Mouse (Mus musculus): ENCODE results near the gene Lipa. TPM values are rescaled to one million over a fixed set of nuclear protein-coding genes. Genes with fewer than 3 reads are reported as not detected.

The Lipa gene
- polyA plus RNA-seq (2015; fragmentation: Nextera tagmentation; extraction: Ambion mirVana): 52.6 and 53.5 TPM in 2 replicates

GRCm38 (mm10) chr19:34526941-34527682 is at the start of gene Lipa:
TSS of gene Lipa (minus strand) at chr19:34527474.
- H3K9ac ChIP-seq (ENCODE audit: low read length): peak within 1 kb of the TSS; percentile 70
- peaks cover 18% of the 10 kb centered on the region for H3K4me1 ChIP-seq (replicated peaks; ENCODE audit: control insufficient read depth, insufficient read depth, low read length)
- H3K27me3 ChIP-seq (ENCODE audit: control insufficient read depth, insufficient read depth, low read depth, low read length): no peaks in the 10 kb centered on the region
- H3K4me2 ChIP-seq (ENCODE audit: low read depth, low read length): peak within 1 kb of the TSS; percentile 52
- peak within 1 kb of the TSS; percentile 68 for H3K27ac ChIP-seq (ENCODE audit: low read length)
- no peaks in the 10 kb centered on the region for H3K36me3 ChIP-seq (ENCODE audit: control insufficient read depth, insufficient read depth, low read length)
- peak within 1 kb of the TSS; percentile 65 for H3K4me3 ChIP-seq (ENCODE audit: low read length)
- WGBS: 0% methylated on average over 29 of the region's 29 CpGs
- peak; percentile 100 for ATAC-seq (ENCODE audit: low read depth)
- no peaks in the 10 kb centered on the region for H3K9me3 ChIP-seq (ENCODE audit: control insufficient read depth, low read length)

- H3K36me3 ChIP-seq (ENCODE audit: control insufficient read depth, insufficient read depth, low read length): no peaks in the 10 kb centered on the region; the same call in 1 of the 2 replicates
- no peaks in the 10 kb centered on the region for H3K27me3 ChIP-seq (ENCODE audit: control insufficient read depth, insufficient read depth, low read depth, low read length)
- H3K4me3 ChIP-seq (ENCODE audit: low read length): no peak overlapping the region
- no peak overlapping the region for H3K4me2 ChIP-seq (ENCODE audit: low read depth, low read length)
- H3K27ac ChIP-seq (ENCODE audit: low read length): no peak overlapping the region
- H3K4me1 ChIP-seq (replicated peaks; ENCODE audit: control insufficient read depth, insufficient read depth, low read length): peaks cover 3% of the 10 kb centered on the region; the same call in 1 of the 2 replicates
- no peak for ATAC-seq (ENCODE audit: low read depth)
- 94% methylated on average over 5 of the region's 5 CpGs for WGBS
- H3K9ac ChIP-seq (ENCODE audit: low read length): no peak overlapping the region
- no peaks in the 10 kb centered on the region for H3K9me3 ChIP-seq (ENCODE audit: control insufficient read depth, low read length)
Measured at GRCm38 (mm10) chr19:34573650-34574049, 46.4 kb upstream of the Lipa start.

- Histone ChIP-seq H3K27ac (ENCODE audit: low read length) (no peak overlapping the region), H3K4me3 (ENCODE audit: low read length) (no peak overlapping the region), H3K27me3 (ENCODE audit: control insufficient read depth, insufficient read depth, low read depth, low read length) (no peaks in the 10 kb centered on the region), H3K9ac (ENCODE audit: low read length) (no peak overlapping the region), H3K36me3 (ENCODE audit: control insufficient read depth, insufficient read depth, low read length) (no peaks in the 10 kb centered on the region; the same call in 1 of the 2 replicates), H3K4me1 (replicated peaks; ENCODE audit: control insufficient read depth, insufficient read depth, low read length) (peaks cover 3% of the 10 kb centered on the region; the same call in 1 of the 2 replicates), H3K9me3 (ENCODE audit: control insufficient read depth, low read length) (no peaks in the 10 kb centered on the region), H3K4me2 (ENCODE audit: low read depth, low read length) (no peak overlapping the region)
- 93% methylated on average over 1 of the region's 1 CpGs for WGBS
- ATAC-seq (ENCODE audit: low read depth): no peak
Measured at GRCm38 (mm10) chr19:34571080-34571479, 43.8 kb upstream of the Lipa start.

GRCm38 (mm10) chr19:34569896-34570476 is 42.7 kb upstream of the Lipa start:
- H3K27me3 ChIP-seq (ENCODE audit: control insufficient read depth, insufficient read depth, low read depth, low read length): no peaks in the 10 kb centered on the region
- H3K9ac ChIP-seq (ENCODE audit: low read length): no peak overlapping the region
- H3K9me3 ChIP-seq (ENCODE audit: control insufficient read depth, low read length): no peaks in the 10 kb centered on the region
- no peaks in the 10 kb centered on the region; the same call in 1 of the 2 replicates for H3K36me3 ChIP-seq (ENCODE audit: control insufficient read depth, insufficient read depth, low read length)
- peaks cover 3% of the 10 kb centered on the region; the same call in 1 of the 2 replicates for H3K4me1 ChIP-seq (replicated peaks; ENCODE audit: control insufficient read depth, insufficient read depth, low read length)
- no peak for ATAC-seq (ENCODE audit: low read depth)
- no peak overlapping the region for H3K4me3 ChIP-seq (ENCODE audit: low read length)
- no peak overlapping the region for H3K4me2 ChIP-seq (ENCODE audit: low read depth, low read length)
- 78% methylated on average over 4 of the region's 4 CpGs for WGBS
- H3K27ac ChIP-seq (ENCODE audit: low read length): no peak overlapping the region

GRCm38 (mm10) chr19:34568988-34569895 is 42.0 kb upstream of the Lipa start:
- H3K4me3 ChIP-seq (ENCODE audit: low read length): no peak overlapping the region
- WGBS: 51% methylated on average over 7 of the region's 7 CpGs
- no peaks in the 10 kb centered on the region; the same call in 1 of the 2 replicates for H3K36me3 ChIP-seq (ENCODE audit: control insufficient read depth, insufficient read depth, low read length)
- no peaks in the 10 kb centered on the region for H3K27me3 ChIP-seq (ENCODE audit: control insufficient read depth, insufficient read depth, low read depth, low read length)
- no peaks in the 10 kb centered on the region for H3K9me3 ChIP-seq (ENCODE audit: control insufficient read depth, low read length)
- no peak overlapping the region for H3K4me2 ChIP-seq (ENCODE audit: low read depth, low read length)
- H3K9ac ChIP-seq (ENCODE audit: low read length): no peak overlapping the region
- H3K27ac ChIP-seq (ENCODE audit: low read length): no peak overlapping the region
- peaks cover 3% of the 10 kb centered on the region; the same call in 1 of the 2 replicates for H3K4me1 ChIP-seq (replicated peaks; ENCODE audit: control insufficient read depth, insufficient read depth, low read length)
- ATAC-seq (ENCODE audit: low read depth): peak; percentile 78

GRCm38 (mm10) chr19:34566178-34566784 is 39.0 kb upstream of the Lipa start:
- no peaks in the 10 kb centered on the region for H3K27me3 ChIP-seq (ENCODE audit: control insufficient read depth, insufficient read depth, low read depth, low read length)
- H3K4me2 ChIP-seq (ENCODE audit: low read depth, low read length): no peak overlapping the region
- ATAC-seq (ENCODE audit: low read depth): no peak
- H3K9me3 ChIP-seq (ENCODE audit: control insufficient read depth, low read length): no peaks in the 10 kb centered on the region
- H3K36me3 ChIP-seq (ENCODE audit: control insufficient read depth, insufficient read depth, low read length): no peaks in the 10 kb centered on the region
- H3K27ac ChIP-seq (ENCODE audit: low read length): no peak overlapping the region
- peaks cover 3% of the 10 kb centered on the region; the same call in 1 of the 2 replicates for H3K4me1 ChIP-seq (replicated peaks; ENCODE audit: control insufficient read depth, insufficient read depth, low read length)
- no peak overlapping the region for H3K4me3 ChIP-seq (ENCODE audit: low read length)
- 100% methylated on average over 1 of the region's 1 CpGs for WGBS
- H3K9ac ChIP-seq (ENCODE audit: low read length): no peak overlapping the region

- H3K9me3 ChIP-seq (ENCODE audit: control insufficient read depth, low read length): no peaks in the 10 kb centered on the region
- no peaks in the 10 kb centered on the region for H3K27me3 ChIP-seq (ENCODE audit: control insufficient read depth, insufficient read depth, low read depth, low read length)
- H3K4me3 ChIP-seq (ENCODE audit: low read length): no peak overlapping the region
- H3K9ac ChIP-seq (ENCODE audit: low read length): no peak overlapping the region
- no peaks in the 10 kb centered on the region for H3K4me1 ChIP-seq (replicated peaks; ENCODE audit: control insufficient read depth, insufficient read depth, low read length)
- no peak for ATAC-seq (ENCODE audit: low read depth)
- no peaks in the 10 kb centered on the region for H3K36me3 ChIP-seq (ENCODE audit: control insufficient read depth, insufficient read depth, low read length)
- no peak overlapping the region for H3K27ac ChIP-seq (ENCODE audit: low read length)
- H3K4me2 ChIP-seq (ENCODE audit: low read depth, low read length): no peak overlapping the region
Measured at GRCm38 (mm10) chr19:34562556-34562955, 35.3 kb upstream of the Lipa start.

GRCm38 (mm10) chr19:34556621-34557020 is 29.3 kb upstream of the Lipa start:
- 62% methylated on average over 3 of the region's 3 CpGs for WGBS
- H3K9ac ChIP-seq (ENCODE audit: low read length): no peak overlapping the region
- no peak for ATAC-seq (ENCODE audit: low read depth)

More at GRCm38 (mm10) chr19:34556621-34557020, 29.3 kb upstream of the Lipa start:
- H3K27me3 ChIP-seq (ENCODE audit: control insufficient read depth, insufficient read depth, low read depth, low read length): no peaks in the 10 kb centered on the region
- H3K4me3 ChIP-seq (ENCODE audit: low read length): no peak overlapping the region
- 0 out of 2 replicates have a peak, but pooled peaks cover 2% of the 10 kb centered on the region for H3K9me3 ChIP-seq (ENCODE audit: control insufficient read depth, low read length)
- H3K27ac ChIP-seq (ENCODE audit: low read length): no peak overlapping the region
- no peak overlapping the region for H3K4me2 ChIP-seq (ENCODE audit: low read depth, low read length)
- H3K4me1 ChIP-seq (replicated peaks; ENCODE audit: control insufficient read depth, insufficient read depth, low read length): peaks cover 20% of the 10 kb centered on the region
- no peaks in the 10 kb centered on the region for H3K36me3 ChIP-seq (ENCODE audit: control insufficient read depth, insufficient read depth, low read length)

Data from lung, embryonic 16.5 days (tissue).